8 mouse cellular contexts compared by ENCODE assay signal in genomic region chr5:140641254-140641928, GRCm38 (mm10). TPM values are rescaled to one million over a fixed set of nuclear protein-coding genes. Genes with fewer than 3 reads are reported as not detected.
DNase-seq lines count a peak whose midpoint lies in the region; ATAC-seq and TF ChIP-seq lines count a peak whose summit lies in the region.

No protein-coding gene starts in this region.

- TF ChIP-seq CTCF in thymus, adult 2 months (IDR thresholded peaks at IDR 0.05; ENCODE audit: borderline replicate concordance, control insufficient read depth, extremely low read depth, insufficient read depth, low read length, poor library complexity) = no peak
- no peak for TF ChIP-seq CTCF in intestine, postnatal 0 days (IDR thresholded peaks at IDR 0.05; ENCODE audit: low read depth)

- peak; percentile 32; the same call in 1 of the 2 replicates for ATAC-seq in intestine, postnatal 0 days
- no peak for ATAC-seq in cerebellum, adult (ENCODE audit: insufficient number of reproducible peaks, low FRiP score, low TSS enrichment)

- H3K27me3 ChIP-seq in thymus, adult 2 months (ENCODE audit: control insufficient read depth, insufficient read depth, low read length) = no peaks in the 10 kb centered on the region
- H3K27me3 ChIP-seq in intestine, postnatal 0 days (replicated peaks; ENCODE audit: control insufficient read depth, insufficient read depth, low read length) = no peaks in the 10 kb centered on the region

- intact Hi-C loops in gastrocnemius, postnatal 36 days (cut with DNase I) = no loop called here

- H3K36me3 ChIP-seq in thymus, adult 2 months (ENCODE audit: control insufficient read depth, insufficient read depth, low read length) = no peaks in the 10 kb centered on the region
- H3K36me3 ChIP-seq in intestine, postnatal 0 days (ENCODE audit: control insufficient read depth, insufficient read depth) = peaks cover 14% of the 10 kb centered on the region; the same call in 1 of the 2 replicates

- DNase-seq in gastrocnemius, adult 18-20 months (ENCODE audit: low spot score) = peak; percentile 52
- no peak for DNase-seq in gastrocnemius, postnatal 36 days
- DNase-seq in thymus, postnatal 4 days = peak; percentile 12
- no peak for DNase-seq in thymus, adult 2 months
- no peak for DNase-seq in adrenal gland, postnatal 36 days
- no peak for DNase-seq in MN1 (ENCODE audit: low spot score)

- H3K4me1 ChIP-seq in thymus, adult 2 months (replicated peaks; ENCODE audit: control insufficient read depth, insufficient read depth, low read length) = peaks cover 45% of the 10 kb centered on the region
- H3K4me1 ChIP-seq in intestine, postnatal 0 days (replicated peaks; ENCODE audit: control insufficient read depth, insufficient read depth, low read length) = 0 out of 2 replicates have a peak, but pooled peaks cover 2% of the 10 kb centered on the region

- no peaks in the 10 kb centered on the region for H3K9me3 ChIP-seq in intestine, postnatal 0 days (ENCODE audit: control insufficient read depth)

- TF ChIP-seq POLR2A in thymus, adult 2 months (IDR thresholded peaks at IDR 0.05; ENCODE audit: control insufficient read depth, extremely low read depth, insufficient read depth, low read length, poor library complexity) = no peak

- no peak overlapping the region for H3K4me2 ChIP-seq in intestine, postnatal 0 days (replicated peaks; ENCODE audit: low read depth)

- 79% methylated on average over 10 of the region's 10 CpGs for WGBS in thymus, adult 2 months
- 66% methylated on average over 10 of the region's 10 CpGs for WGBS in intestine, postnatal 0 days

- no peak overlapping the region for H3K9ac ChIP-seq in intestine, postnatal 0 days (ENCODE audit: low read depth, low read length)

- no peak overlapping the region for H3K27ac ChIP-seq in thymus, adult 2 months (ENCODE audit: control insufficient read depth, insufficient read depth, low read length)
- peak overlapping the region; percentile 8; the same call in 1 of the 2 replicates for H3K27ac ChIP-seq in intestine, postnatal 0 days (ENCODE audit: low read depth, low read length)

- H3K4me3 ChIP-seq in thymus, adult 2 months (ENCODE audit: control insufficient read depth, insufficient read depth, low read length) = no peak overlapping the region
- no peak overlapping the region for H3K4me3 ChIP-seq in intestine, postnatal 0 days (ENCODE audit: low read depth, low read length)

RNA-seq across cellular contexts. Expression of gene Ttyh3, which starts 7.4 kb away (rescaled TPM):
- total RNA-seq in gastrocnemius, adult 18-20 months (2021) = 1 to 10 TPM; 4.1 to 5.4 TPM
- total RNA-seq in gastrocnemius, postnatal 36 days (2021) = 1 to 10 TPM; 4.6 to 5.2 TPM
- 139 and 177 TPM in 2 replicates for polyA plus RNA-seq in thymus, adult 2 months (2012; rRNA removed)
- polyA plus RNA-seq in intestine, postnatal 0 days (2015; fragmentation: Nextera tagmentation; extraction: Ambion mirVana) = 21.4 and 23.6 TPM in 2 replicates
- 100 to 1,000 TPM in 1 of 2 experiments, 10 to 100 TPM in 1; 42.4 to 108 TPM for total RNA-seq in adrenal gland, postnatal 36 days (2021)

RNA-seq across cellular contexts. Expression of gene Lfng, which starts 34.3 kb away (rescaled TPM):
- total RNA-seq in gastrocnemius, adult 18-20 months (2021) = 1 to 10 TPM; 3.3 to 3.5 TPM
- 1 to 10 TPM; 3.5 to 3.8 TPM for total RNA-seq in gastrocnemius, postnatal 36 days (2021)
- 141 and 171 TPM in 2 replicates for polyA plus RNA-seq in thymus, adult 2 months (2012; rRNA removed)
- 7.1 and 7.3 TPM in 2 replicates for polyA plus RNA-seq in intestine, postnatal 0 days (2015; fragmentation: Nextera tagmentation; extraction: Ambion mirVana)
- 10 to 100 TPM in 1 of 2 experiments, 1 to 10 TPM in 1; 9.6 to 12.7 TPM for total RNA-seq in adrenal gland, postnatal 36 days (2021)

Comparison
In these comparisons a context has a peak if more than half of its experiments do, and no peak if none do; other contexts are left out.
1. DNase-seq: peak in gastrocnemius, adult 18-20 months (single experiment) and thymus, postnatal 4 days (single experiment); none in gastrocnemius, postnatal 36 days (0 of 2), thymus, adult 2 months (single experiment), adrenal gland, postnatal 36 days (0 of 2) and MN1 (single experiment).
2. RNA of gene Ttyh3, which starts 7.4 kb away (total RNA-seq): 42.4 to 108 TPM in adrenal gland, postnatal 36 days; 4.1 to 5.4 TPM in gastrocnemius, adult 18-20 months and 4.6 to 5.2 TPM in gastrocnemius, postnatal 36 days; every median in the first group is over 4 times any median in the second.